Mouse (Mus musculus): ENCODE data around the gene Gli3.

- no peak for TF ChIP-seq CTCF (IDR thresholded peaks at IDR 0.05)
- no peak for TF ChIP-seq POLR2A (IDR thresholded peaks at IDR 0.05; ENCODE audit: insufficient read depth, low read depth, low read length)
- TF ChIP-seq EP300 (IDR thresholded peaks at IDR 0.05; ENCODE audit: insufficient read depth, low read depth, low read length) = no peak
These were observed 82.4 kb downstream of the Gli3 start for GRCm38 (mm10) chr13:15545346-15545896.
